Mouse (Mus musculus): ENCODE measurements around the gene Mtrf1. TPM values are rescaled to one million over a fixed set of nuclear protein-coding genes. Genes with fewer than 3 reads are reported as not detected.
A peak's percentile ranks its signal among the peaks of the same experiment; 100 is the strongest.

Mtrf1 gene
- total and polyA plus RNA-seq, 2 experiments from 2014 or later = 2.8 to 9.7 TPM

GRCm38 (mm10) chr14:79460401-79460800, 62.8 kb downstream of the Mtrf1 start:
- no peak overlapping the region for H3K9ac ChIP-seq (replicated peaks; ENCODE audit: low read length, poor library complexity, severe bottlenecking)
- 82% methylated on average over 1 of the region's 1 CpGs for WGBS
- no peak for ATAC-seq (ENCODE audit: low FRiP score)

GRCm38 (mm10) chr14:79460988-79461387, 63.4 kb downstream of the Mtrf1 start:
- no peak for TF ChIP-seq CTCF (IDR thresholded peaks at IDR 0.05)
- Histone ChIP-seq H3K27ac (ENCODE audit: low read depth, low read length) (no peak overlapping the region), H3K9me3 (ENCODE audit: low read length) (no peaks in the 10 kb centered on the region), H3K4me1 (ENCODE audit: insufficient read depth, low read length) (no peaks in the 10 kb centered on the region), H3K4me2 (ENCODE audit: low read depth, low read length, poor library complexity, severe bottlenecking) (no peak overlapping the region), H3K4me3 (ENCODE audit: low read depth, low read length) (no peak overlapping the region), H3K27me3 (ENCODE audit: insufficient read depth, low read length) (no peaks in the 10 kb centered on the region), H3K9ac (replicated peaks; ENCODE audit: low read length, poor library complexity, severe bottlenecking) (no peak overlapping the region), H3K36me3 (ENCODE audit: insufficient read depth, low read length) (peaks cover 18% of the 10 kb centered on the region)
- no peak for ATAC-seq (ENCODE audit: low FRiP score)
- no peak for DNase-seq (ENCODE audit: low spot score)
- 90% methylated on average over 4 of the region's 4 CpGs for WGBS

More at GRCm38 (mm10) chr14:79460401-79460800, 62.8 kb downstream of the Mtrf1 start:
- Histone ChIP-seq H3K27ac (ENCODE audit: low read depth, low read length) (no peak overlapping the region), H3K36me3 (ENCODE audit: insufficient read depth, low read length) (peaks cover 16% of the 10 kb centered on the region), H3K4me3 (ENCODE audit: low read depth, low read length) (no peak overlapping the region), H3K4me1 (ENCODE audit: insufficient read depth, low read length) (no peaks in the 10 kb centered on the region), H3K9me3 (ENCODE audit: low read length) (no peaks in the 10 kb centered on the region), H3K4me2 (ENCODE audit: low read depth, low read length, poor library complexity, severe bottlenecking) (no peak overlapping the region), H3K27me3 (ENCODE audit: insufficient read depth, low read length) (no peaks in the 10 kb centered on the region)
- DNase-seq (ENCODE audit: low spot score) = no peak
- no peak for TF ChIP-seq CTCF (IDR thresholded peaks at IDR 0.05)

GRCm38 (mm10) chr14:79465623-79466022, 68.1 kb downstream of the Mtrf1 start:
- H3K4me2 ChIP-seq (ENCODE audit: low read depth, low read length, poor library complexity, severe bottlenecking) = no peak overlapping the region
- ATAC-seq (ENCODE audit: low FRiP score) = no peak
- no peaks in the 10 kb centered on the region for H3K27me3 ChIP-seq (ENCODE audit: insufficient read depth, low read length)
- no peaks in the 10 kb centered on the region for H3K4me1 ChIP-seq (ENCODE audit: insufficient read depth, low read length)
- no peak overlapping the region for H3K4me3 ChIP-seq (ENCODE audit: low read depth, low read length)
- no peaks in the 10 kb centered on the region for H3K9me3 ChIP-seq (ENCODE audit: low read length)
- 83% methylated on average over 1 of the region's 1 CpGs for WGBS
- peaks cover 45% of the 10 kb centered on the region for H3K36me3 ChIP-seq (ENCODE audit: insufficient read depth, low read length)
- H3K27ac ChIP-seq (ENCODE audit: low read depth, low read length) = no peak overlapping the region
- no peak overlapping the region for H3K9ac ChIP-seq (replicated peaks; ENCODE audit: low read length, poor library complexity, severe bottlenecking)
- TF ChIP-seq CTCF (IDR thresholded peaks at IDR 0.05) = peak; percentile 46
- peak; percentile 29 for DNase-seq (ENCODE audit: low spot score)

- no peak overlapping the region for H3K4me2 ChIP-seq (ENCODE audit: low read depth, low read length, poor library complexity, severe bottlenecking)
- 25% methylated on average over 3 of the region's 3 CpGs for WGBS
- peak; percentile 70 for DNase-seq (ENCODE audit: low spot score)
These were observed 70.0 kb downstream of the Mtrf1 start for GRCm38 (mm10) chr14:79467621-79468020.

More at GRCm38 (mm10) chr14:79467621-79468020, 70.0 kb downstream of the Mtrf1 start:
- Histone ChIP-seq H3K36me3 (ENCODE audit: insufficient read depth, low read length) (peaks cover 51% of the 10 kb centered on the region), H3K9ac (replicated peaks; ENCODE audit: low read length, poor library complexity, severe bottlenecking) (no peak overlapping the region), H3K9me3 (ENCODE audit: low read length) (no peaks in the 10 kb centered on the region), H3K4me1 (ENCODE audit: insufficient read depth, low read length) (no peaks in the 10 kb centered on the region), H3K27ac (ENCODE audit: low read depth, low read length) (no peak overlapping the region), H3K4me3 (ENCODE audit: low read depth, low read length) (no peak overlapping the region), H3K27me3 (ENCODE audit: insufficient read depth, low read length) (no peaks in the 10 kb centered on the region)
- peak; percentile 90 for TF ChIP-seq CTCF (IDR thresholded peaks at IDR 0.05)
- no peak for ATAC-seq (ENCODE audit: low FRiP score)

Other genes with a start within 250 kb of the Mtrf1 start
- not detected in 2 replicates for gene Zfp957, start 150.4 kb upstream of the Mtrf1 start, total RNA-seq (2014; rRNA removed)
- 0.07 TPM in 1 of 2 replicates, not detected in the other for gene Zfp957, start 150.4 kb upstream of the Mtrf1 start, polyA plus RNA-seq (2015; fragmentation: Nextera tagmentation; extraction: Ambion mirVana)
- gene Rgcc, start 96.1 kb upstream of the Mtrf1 start, total RNA-seq (2014; rRNA removed) = 34.2 and 64.3 TPM in 2 replicates
- 29.9 and 40.6 TPM in 2 replicates for gene Rgcc, start 96.1 kb upstream of the Mtrf1 start, polyA plus RNA-seq (2015; fragmentation: Nextera tagmentation; extraction: Ambion mirVana)
- 5.9 and 7.8 TPM in 2 replicates for gene Naa16, start 7.0 kb upstream of the Mtrf1 start, total RNA-seq (2014; rRNA removed)
- 9.9 and 12.1 TPM in 2 replicates for gene Naa16, start 7.0 kb upstream of the Mtrf1 start, polyA plus RNA-seq (2015; fragmentation: Nextera tagmentation; extraction: Ambion mirVana)
- gene Kbtbd7, start 28.7 kb downstream of the Mtrf1 start, total RNA-seq (2014; rRNA removed) = 36.5 and 39.8 TPM in 2 replicates
- 11.3 TPM in 2 replicates for gene Kbtbd7, start 28.7 kb downstream of the Mtrf1 start, polyA plus RNA-seq (2015; fragmentation: Nextera tagmentation; extraction: Ambion mirVana)
- 2.6 and 4.2 TPM in 2 replicates for gene Kbtbd6, start 54.1 kb downstream of the Mtrf1 start, total RNA-seq (2014; rRNA removed)
- 0.83 and 0.96 TPM in 2 replicates for gene Kbtbd6, start 54.1 kb downstream of the Mtrf1 start, polyA plus RNA-seq (2015; fragmentation: Nextera tagmentation; extraction: Ambion mirVana)
- 7.2 TPM in 2 replicates for gene Elf1, start 83.4 kb downstream of the Mtrf1 start, total RNA-seq (2014; rRNA removed)
- 2.1 and 2.2 TPM in 2 replicates for gene Elf1, start 83.4 kb downstream of the Mtrf1 start, polyA plus RNA-seq (2015; fragmentation: Nextera tagmentation; extraction: Ambion mirVana)
- 30.5 and 38.1 TPM in 2 replicates for gene Wbp4, start 83.7 kb downstream of the Mtrf1 start, total RNA-seq (2014; rRNA removed)
- 51.6 and 54.2 TPM in 2 replicates for gene Wbp4, start 83.7 kb downstream of the Mtrf1 start, polyA plus RNA-seq (2015; fragmentation: Nextera tagmentation; extraction: Ambion mirVana)
- 19.1 and 36.1 TPM in 2 replicates for gene Sugt1, start 189.9 kb downstream of the Mtrf1 start, total RNA-seq (2014; rRNA removed)
- 86.0 and 87.0 TPM in 2 replicates for gene Sugt1, start 189.9 kb downstream of the Mtrf1 start, polyA plus RNA-seq (2015; fragmentation: Nextera tagmentation; extraction: Ambion mirVana)

Measured in midbrain, postnatal 0 days (tissue).